ENCODE assay signal across 13 mouse cellular contexts in genomic region chr17:45530346-45530782, GRCm38 (mm10). TPM values are rescaled to one million over a fixed set of nuclear protein-coding genes. Genes with fewer than 3 reads are reported as not detected.
A peak's percentile ranks its signal among the peaks of the same experiment; 100 is the strongest.
DNase-seq lines count a peak whose midpoint lies in the region; ATAC-seq lines count a peak whose summit lies in the region.
"Had no signal": no experiment of that assay in that cellular context is flagged by ENCODE, and none has a peak within 500 bp of the region (broad histone marks: within the 10 kb centered on the region; RNA-seq: fewer than 3 reads in every experiment).

No protein-coding gene starts in this region.

- DNase-seq in hindbrain, embryonic 11.5 days (ENCODE audit: low spot score), result no peak
- peak; percentile 49 for DNase-seq in MN1 (ENCODE audit: low spot score)
- peak; percentile 95 for DNase-seq in cerebellum, adult 9-11 months
- DNase-seq in left cerebral cortex, postnatal 10 days (ENCODE audit: extremely low spot score in 1 of 2, low spot score in 2 of 2), result peak; percentile 61 to 74
- no peak for DNase-seq in natural killer cell, adult 2 months (ENCODE audit: low spot score in 2 of 2)
- no peak for DNase-seq in thymus, postnatal 14 days
- DNase-seq: lung, embryonic 14.5 days; thymus, adult 2 months had no signal

- ATAC-seq in hindbrain, embryonic 15.5 days (ENCODE audit: low FRiP score, low read depth), result peak; percentile 85
- ATAC-seq in hindbrain, embryonic 11.5 days (ENCODE audit: low FRiP score), result no peak
- no peak for ATAC-seq in megakaryocyte progenitor cell, adult 5-6 weeks (replicated peaks; ENCODE audit: poor library complexity)
- ATAC-seq: inflammation-experienced regulatory T-cells, adult 6 months had no signal

- H3K4me2 ChIP-seq in hindbrain, embryonic 15.5 days, result no peak overlapping the region
- no peak overlapping the region for H3K4me2 ChIP-seq in hindbrain, embryonic 11.5 days (replicated peaks; ENCODE audit: low read depth, low read length)
- H3K4me2 ChIP-seq: lung, embryonic 14.5 days had no signal

- 36% methylated on average over 13 of the region's 13 CpGs for WGBS in hindbrain, embryonic 15.5 days
- WGBS in hindbrain, embryonic 11.5 days, result 55% methylated on average over 13 of the region's 13 CpGs

- intact Hi-C loops in left cerebral cortex, postnatal 10 days (cut with DNase I), result no loop called here

- no peaks in the 10 kb centered on the region for H3K9me3 ChIP-seq in hindbrain, embryonic 15.5 days
- no peaks in the 10 kb centered on the region for H3K9me3 ChIP-seq in hindbrain, embryonic 11.5 days (ENCODE audit: control insufficient read depth, low read length)

- no peaks in the 10 kb centered on the region for H3K4me1 ChIP-seq in hindbrain, embryonic 15.5 days (replicated peaks)
- H3K4me1 ChIP-seq in hindbrain, embryonic 11.5 days (replicated peaks; ENCODE audit: control insufficient read depth, insufficient read depth, low read length), result no peaks in the 10 kb centered on the region

- no peak overlapping the region for H3K4me3 ChIP-seq in hindbrain, embryonic 15.5 days
- H3K4me3 ChIP-seq in hindbrain, embryonic 11.5 days (ENCODE audit: low read depth, low read length), result no peak overlapping the region
- H3K4me3 ChIP-seq: erythroblast, embryonic 14.5 days had no signal

- H3K36me3 ChIP-seq in hindbrain, embryonic 15.5 days, result no peaks in the 10 kb centered on the region
- H3K36me3 ChIP-seq in hindbrain, embryonic 11.5 days (ENCODE audit: control insufficient read depth, insufficient read depth, low read length), result no peaks in the 10 kb centered on the region

- H3K27ac ChIP-seq in hindbrain, embryonic 15.5 days (replicated peaks), result peak overlapping the region; percentile 42; the same call in 1 of the 2 replicates
- H3K27ac ChIP-seq in hindbrain, embryonic 11.5 days (ENCODE audit: low read depth, low read length), result no peak overlapping the region

- H3K9ac ChIP-seq in hindbrain, embryonic 15.5 days, result no peak overlapping the region
- H3K9ac ChIP-seq in hindbrain, embryonic 11.5 days (ENCODE audit: low read depth, low read length), result no peak overlapping the region
- H3K9ac ChIP-seq: lung, embryonic 14.5 days had no signal

- H3K27me3 ChIP-seq in hindbrain, embryonic 15.5 days, result peaks cover 22% of the 10 kb centered on the region
- H3K27me3 ChIP-seq in hindbrain, embryonic 11.5 days (ENCODE audit: control insufficient read depth, insufficient read depth, low read length), result peaks cover 11% of the 10 kb centered on the region

RNA-seq across cellular contexts. Expression of gene Tcte1, which starts 7.1 kb away (rescaled TPM):
- polyA plus RNA-seq in hindbrain, embryonic 15.5 days (2015; fragmentation: Nextera tagmentation; extraction: Ambion mirVana), result 4.3 and 5.2 TPM in 2 replicates
- polyA plus RNA-seq in hindbrain, embryonic 11.5 days (2014; fragmentation: Nextera tagmentation; extraction: Ambion mirVana), result 2.0 and 2.5 TPM in 2 replicates
- 1 to 10 TPM in 1 of 2 experiments, under 1 TPM in 1; 0.45 to 1.0 TPM for total RNA-seq in left cerebral cortex, postnatal 10 days (2021)
- not detected in 2 replicates for total RNA-seq in megakaryocyte progenitor cell, adult 5-6 weeks (2015)
- total RNA-seq in megakaryocyte progenitor cell, adult 5-6 weeks (2017), result not detected in 2 replicates
- total RNA-seq: heart, adult 8-10 months had no signal
- polyA plus RNA-seq: erythroblast, embryonic 14.5 days; inflammation-experienced regulatory T-cells, adult 6 months had no signal

RNA-seq across cellular contexts. Expression of gene Tmem151b, which starts 19.1 kb away (rescaled TPM):
- 27.4 and 31.9 TPM in 2 replicates for polyA plus RNA-seq in hindbrain, embryonic 15.5 days (2015; fragmentation: Nextera tagmentation; extraction: Ambion mirVana)
- 4.7 and 5.6 TPM in 2 replicates for polyA plus RNA-seq in hindbrain, embryonic 11.5 days (2014; fragmentation: Nextera tagmentation; extraction: Ambion mirVana)
- 100 to 1,000 TPM in 1 of 2 experiments, 10 to 100 TPM in 1; 99.5 to 104 TPM for total RNA-seq in left cerebral cortex, postnatal 10 days (2021)
- 0.12 TPM in 1 of 2 replicates, not detected in the other for total RNA-seq in megakaryocyte progenitor cell, adult 5-6 weeks (2015)
- 0.12 TPM in 1 of 2 replicates, not detected in the other for total RNA-seq in megakaryocyte progenitor cell, adult 5-6 weeks (2017)
- polyA plus RNA-seq: erythroblast, embryonic 14.5 days had no signal

RNA-seq across cellular contexts. Expression of gene Aars2, which starts 23.7 kb away (rescaled TPM):
- polyA plus RNA-seq in hindbrain, embryonic 15.5 days (2015; fragmentation: Nextera tagmentation; extraction: Ambion mirVana), result 19.4 and 19.9 TPM in 2 replicates
- 13.0 and 14.5 TPM in 2 replicates for polyA plus RNA-seq in hindbrain, embryonic 11.5 days (2014; fragmentation: Nextera tagmentation; extraction: Ambion mirVana)
- 10 to 100 TPM; 21.2 to 23.4 TPM for total RNA-seq in left cerebral cortex, postnatal 10 days (2021)
- total RNA-seq in megakaryocyte progenitor cell, adult 5-6 weeks (2015), result 4.6 and 4.9 TPM in 2 replicates
- 7.4 and 9.6 TPM in 2 replicates for total RNA-seq in megakaryocyte progenitor cell, adult 5-6 weeks (2017)

RNA-seq across cellular contexts. Expression of gene Nfkbie, which starts 25.1 kb away (rescaled TPM):
- 4.8 and 6.4 TPM in 2 replicates for polyA plus RNA-seq in hindbrain, embryonic 15.5 days (2015; fragmentation: Nextera tagmentation; extraction: Ambion mirVana)
- 5.6 and 9.0 TPM in 2 replicates for polyA plus RNA-seq in hindbrain, embryonic 11.5 days (2014; fragmentation: Nextera tagmentation; extraction: Ambion mirVana)
- total RNA-seq in left cerebral cortex, postnatal 10 days (2021), result 1 to 10 TPM; 2.5 to 2.6 TPM
- total RNA-seq in megakaryocyte progenitor cell, adult 5-6 weeks (2015), result 5.7 and 7.0 TPM in 2 replicates
- total RNA-seq in megakaryocyte progenitor cell, adult 5-6 weeks (2017), result 5.1 and 9.5 TPM in 2 replicates

RNA-seq across cellular contexts. Expression of gene Slc35b2, which starts 33.3 kb away (rescaled TPM):
- polyA plus RNA-seq in hindbrain, embryonic 15.5 days (2015; fragmentation: Nextera tagmentation; extraction: Ambion mirVana), result 89.9 and 90.4 TPM in 2 replicates
- 89.9 and 91.5 TPM in 2 replicates for polyA plus RNA-seq in hindbrain, embryonic 11.5 days (2014; fragmentation: Nextera tagmentation; extraction: Ambion mirVana)
- total RNA-seq in left cerebral cortex, postnatal 10 days (2021), result 10 to 100 TPM; 43.8 to 46.7 TPM
- 80.2 and 85.9 TPM in 2 replicates for total RNA-seq in megakaryocyte progenitor cell, adult 5-6 weeks (2015)
- 84.9 and 120 TPM in 2 replicates for total RNA-seq in megakaryocyte progenitor cell, adult 5-6 weeks (2017)

Comparison
In these comparisons a context has a peak if more than half of its experiments do, and no peak if none do; other contexts are left out.
1. DNase-seq: peak in MN1 (single experiment), cerebellum, adult 9-11 months (single experiment) and left cerebral cortex, postnatal 10 days (2 of 2); none in hindbrain, embryonic 11.5 days (single experiment), natural killer cell, adult 2 months (0 of 2) and thymus, postnatal 14 days (single experiment).
2. RNA of gene Tmem151b, which starts 19.1 kb away (total RNA-seq): 99.5 to 104 TPM in left cerebral cortex, postnatal 10 days; 0.12 TPM in megakaryocyte progenitor cell, adult 5-6 weeks; every median in the first group is over 10 times any median in the second.